Mouse (Mus musculus) retina, adult 2 months (tissue): ENCODE data around the gene Samd9l.
"Not testable (repeated sequence)": the region's sequence is repeated elsewhere in the genome, so short reads cannot be mapped to it uniquely, and the experiment has no call there.

Source experiments
- DNase-seq: peaks from one replicate; pipeline ENCODE4 v3.0.0-alpha.2; 2012; ENCODE audit warnings: low read depth, low spot score

Samd9l gene

GRCm38 (mm10) chr6:3399340-3400068, at the start of gene Samd9l:
Gene Samd9l (minus strand): TSS chr6:3399572.
- DNase-seq = not testable (repeated sequence)

GRCm38 (mm10) chr6:3447404-3447803, 48.0 kb upstream of the Samd9l start:
- DNase-seq = peak; percentile 25

GRCm38 (mm10) chr6:3443905-3444304, 44.5 kb upstream of the Samd9l start:
- DNase-seq = no peak

- DNase-seq = no peak
Measured at GRCm38 (mm10) chr6:3436087-3436486, 36.7 kb upstream of the Samd9l start.

- DNase-seq = not testable (repeated sequence)
Measured at GRCm38 (mm10) chr6:3430976-3431375, 31.6 kb upstream of the Samd9l start.

GRCm38 (mm10) chr6:3427047-3427446, 27.7 kb upstream of the Samd9l start:
- DNase-seq = no peak

GRCm38 (mm10) chr6:3425333-3425732, 26.0 kb upstream of the Samd9l start:
- not testable (repeated sequence) for DNase-seq

GRCm38 (mm10) chr6:3424613-3425277, 25.4 kb upstream of the Samd9l start:
- DNase-seq = not testable (repeated sequence)

- DNase-seq = not testable (repeated sequence)
Measured at GRCm38 (mm10) chr6:3397182-3397906, 2.0 kb downstream of the Samd9l start.

GRCm38 (mm10) chr6:3395921-3396611, 3.3 kb downstream of the Samd9l start:
- not testable (repeated sequence) for DNase-seq

- DNase-seq = no peak
Measured at GRCm38 (mm10) chr6:3389995-3390394, 9.4 kb downstream of the Samd9l start.

- no peak for DNase-seq
Measured at GRCm38 (mm10) chr6:3386565-3386964, 12.8 kb downstream of the Samd9l start.

- not testable (repeated sequence) for DNase-seq
Measured at GRCm38 (mm10) chr6:3384816-3385215, 14.6 kb downstream of the Samd9l start.

- not testable (repeated sequence) for DNase-seq
Measured at GRCm38 (mm10) chr6:3384115-3384791, 15.1 kb downstream of the Samd9l start.

- no peak for DNase-seq
Measured at GRCm38 (mm10) chr6:3379146-3379545, 20.2 kb downstream of the Samd9l start.

- no peak for DNase-seq
Measured at GRCm38 (mm10) chr6:3376687-3377086, 22.7 kb downstream of the Samd9l start.

GRCm38 (mm10) chr6:3369527-3369926, 29.8 kb downstream of the Samd9l start:
- DNase-seq = no peak

GRCm38 (mm10) chr6:3365609-3366008, 33.8 kb downstream of the Samd9l start:
- DNase-seq = not testable (repeated sequence)

- DNase-seq = not testable (repeated sequence)
Measured at GRCm38 (mm10) chr6:3345924-3346597, 53.3 kb downstream of the Samd9l start.

GRCm38 (mm10) chr6:3345043-3345639, 54.2 kb downstream of the Samd9l start:
- not testable (repeated sequence) for DNase-seq
